Mouse (Mus musculus) kidney, postnatal 36 days (tissue): ENCODE data around the gene Tmprss11e.
A peak's percentile ranks its signal among the peaks of the same experiment; 100 is the strongest.

ENCODE experiments used
- DNase-seq, 2 experiments: peaks; one replicate each; pipeline ENCODE4 v3.0.0; 2021 to 2022; ENCODE audit warnings: mixed read lengths in 2 of 2

The Tmprss11e gene

GRCm38 (mm10) chr5:86745715-86746114, at the start of gene Tmprss11e:
Tmprss11e (minus strand) TSS chr5:86745815.
- no peak for DNase-seq

GRCm38 (mm10) chr5:86792807-86793206, 47.2 kb upstream of the Tmprss11e start:
- DNase-seq = peak; percentile 5 to 8

GRCm38 (mm10) chr5:86792249-86792648, 46.6 kb upstream of the Tmprss11e start:
- no peak for DNase-seq

GRCm38 (mm10) chr5:86789954-86790353, 44.3 kb upstream of the Tmprss11e start:
- no peak for DNase-seq

GRCm38 (mm10) chr5:86786798-86787197, 41.2 kb upstream of the Tmprss11e start:
- DNase-seq = no peak

GRCm38 (mm10) chr5:86784205-86784604, 38.6 kb upstream of the Tmprss11e start:
- no peak for DNase-seq

- DNase-seq = no peak
Observed at GRCm38 (mm10) chr5:86783059-86783458, 37.4 kb upstream of the Tmprss11e start.

- DNase-seq = peak in 1 of 2 experiments; percentile 23
Observed at GRCm38 (mm10) chr5:86778471-86778870, 32.9 kb upstream of the Tmprss11e start.

GRCm38 (mm10) chr5:86776941-86777340, 31.3 kb upstream of the Tmprss11e start:
- no peak for DNase-seq

GRCm38 (mm10) chr5:86771010-86771409, 25.4 kb upstream of the Tmprss11e start:
- no peak for DNase-seq

GRCm38 (mm10) chr5:86769015-86769658, 23.5 kb upstream of the Tmprss11e start:
- no peak for DNase-seq

- DNase-seq = no peak
Observed at GRCm38 (mm10) chr5:86742796-86743195, 2.8 kb downstream of the Tmprss11e start.

- DNase-seq = no peak
Observed at GRCm38 (mm10) chr5:86741146-86741545, 4.5 kb downstream of the Tmprss11e start.

- DNase-seq = peak; percentile 3 to 14
Observed at GRCm38 (mm10) chr5:86735808-86736207, 9.8 kb downstream of the Tmprss11e start.

GRCm38 (mm10) chr5:86730587-86730986, 15.0 kb downstream of the Tmprss11e start:
- DNase-seq = no peak

GRCm38 (mm10) chr5:86728574-86728973, 17.0 kb downstream of the Tmprss11e start:
- DNase-seq = no peak

- DNase-seq = peak in 1 of 2 experiments; percentile 10
Observed at GRCm38 (mm10) chr5:86727033-86727432, 18.6 kb downstream of the Tmprss11e start.

- no peak for DNase-seq
Observed at GRCm38 (mm10) chr5:86725021-86725420, 20.6 kb downstream of the Tmprss11e start.

- DNase-seq = no peak
Observed at GRCm38 (mm10) chr5:86722820-86723460, 22.7 kb downstream of the Tmprss11e start.

- DNase-seq = no peak
Observed at GRCm38 (mm10) chr5:86714967-86715366, 30.6 kb downstream of the Tmprss11e start.

- DNase-seq = no peak
Observed at GRCm38 (mm10) chr5:86704923-86705322, 40.7 kb downstream of the Tmprss11e start.

- DNase-seq = peak; percentile 35 to 89
Observed at GRCm38 (mm10) chr5:86684667-86685066, 60.9 kb downstream of the Tmprss11e start.

GRCm38 (mm10) chr5:86676262-86676661, 69.4 kb downstream of the Tmprss11e start, which contains the start of gene Tmprss11b:
Tmprss11b (minus strand) TSS chr5:86676362.
- no peak for DNase-seq
